Mouse (Mus musculus) cortical plate, adult 2 months (tissue): ENCODE results near the gene Gprc5b.

Experiments
- CTCF ChIP-seq: fragments of 200-500 bp; IDR thresholded peaks from 2 replicates; pipeline ENCODE4 v1.5.1; 2011; ENCODE audit warnings: mild to moderate bottlenecking, control low read depth, low read length; ENCODE audit not compliant: insufficient read depth; ENCODE audit errors: extremely low read depth
- POLR2A ChIP-seq: fragments of 200-500 bp; IDR thresholded peaks from 2 replicates; pipeline ENCODE4 v1.6.1; 2011; ENCODE audit warnings: mild to moderate bottlenecking, low read length, control low read depth; ENCODE audit not compliant: insufficient read depth; ENCODE audit errors: extremely low read depth

- TF ChIP-seq POLR2A (no peak), CTCF (no peak)
These were observed 46.5 kb upstream of the Gprc5b start for GRCm38 (mm10) chr7:119041502-119041901.
